Mouse (Mus musculus) kidney, adult 2 months (tissue): ENCODE measurements around the gene Ralgapa2. TPM values are rescaled to one million over a fixed set of nuclear protein-coding genes. Genes with fewer than 3 reads are reported as not detected.
A peak's percentile ranks its signal among the peaks of the same experiment; 100 is the strongest.

Experiments used
- DNase-seq: peaks from one replicate; pipeline ENCODE4 v3.0.0; 2021
- H3K27ac ChIP-seq: fragments of 200-500 bp; 2 replicates; pipeline ENCODE4 v1.5.1; 2012; ENCODE audit warnings: low read depth, low read length, control low read depth, inconsistent platforms; ENCODE audit not compliant: insufficient read depth
- H3K27me3 ChIP-seq: fragments of 200-500 bp; replicated peaks from 2 replicates; pipeline ENCODE4 v1.6.1; 2012; ENCODE audit warnings: mild to moderate bottlenecking, moderate library complexity, low read length, inconsistent platforms; ENCODE audit not compliant: control insufficient read depth, insufficient read depth
- H3K36me3 ChIP-seq: fragments of 200-500 bp; 2 replicates; pipeline ENCODE4 v1.6.1; 2012; ENCODE audit warnings: mild to moderate bottlenecking, moderate library complexity, low read length, inconsistent platforms; ENCODE audit not compliant: control insufficient read depth, insufficient read depth
- H3K4me1 ChIP-seq: fragments of 200-500 bp; 2 replicates; pipeline ENCODE4 v1.6.1; 2011; ENCODE audit warnings: low read length; ENCODE audit not compliant: control insufficient read depth, insufficient read depth
- H3K4me3 ChIP-seq: fragments of 200-500 bp; 2 replicates; pipeline ENCODE4 v1.5.1; 2011; ENCODE audit warnings: mild to moderate bottlenecking, low read depth, low read length, control low read depth; ENCODE audit not compliant: insufficient read depth
- CTCF ChIP-seq: fragments of 200-500 bp; conservative IDR thresholded peaks from 2 replicates; pipeline ENCODE4 v1.5.1; 2011; ENCODE audit warnings: low read depth, mild to moderate bottlenecking, control low read depth, low read length, moderate library complexity, mixed read lengths; ENCODE audit not compliant: insufficient read depth, insufficient read length
- POLR2A ChIP-seq: fragments of 200-500 bp; IDR thresholded peaks from one replicate; pipeline ENCODE4 v1.6.1; 2011; ENCODE audit warnings: low read depth, low read length, control low read depth
- WGBS: fragments of 180-500 bp; shearing (Covaris S2); methylation state at CpG from one replicate; pipeline ENCODE4 v1.1.7; 2018; 5-methylcytosine and 5-hydroxymethylcytosine counted together
- polyA plus RNA-seq: library from polyadenylated mRNA; depleted of rRNA; stranded (reverse); fragments of >200 nt; gene quantifications from 2 replicates; pipeline ENCODE4 v1.2.3, GENCODE M21; 2012

Ralgapa2 gene
- polyA plus RNA-seq, 1 experiment, result 15.8 TPM

GRCm38 (mm10) chr2:146387211-146387610, 124.9 kb downstream of the Ralgapa2 start:
- Histone ChIP-seq H3K27me3 (no peaks in the 10 kb centered on the region), H3K4me1 (no peaks in the 10 kb centered on the region), H3K36me3 (peaks cover 2% of the 10 kb centered on the region; the same call in 1 of the 2 replicates), H3K4me3 (no peak overlapping the region), H3K27ac (no peak overlapping the region)
- DNase-seq, result no peak
- no peak for TF ChIP-seq POLR2A
- TF ChIP-seq CTCF, result no peak
- 89% methylated on average over 2 of the region's 2 CpGs for WGBS

DNA sequence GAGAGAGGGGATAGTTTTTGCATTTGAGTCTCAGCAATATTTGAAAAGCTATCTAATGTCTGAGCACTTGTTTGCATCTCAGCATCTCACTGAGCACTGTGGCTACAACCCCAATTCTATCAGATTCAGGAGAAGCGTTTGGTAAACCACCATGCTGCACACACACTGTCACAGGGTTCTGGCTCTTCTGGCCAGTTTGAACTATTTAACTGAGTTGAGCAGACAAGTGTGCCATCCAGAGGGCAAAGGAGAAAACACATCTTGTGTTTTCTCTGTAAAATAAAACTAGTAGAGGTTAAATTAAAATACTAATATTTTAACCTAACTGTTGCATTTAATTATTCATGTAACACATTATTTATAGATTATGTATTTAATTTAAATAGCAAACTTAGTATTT, 127.6 kb downstream of the Ralgapa2 start:
- no peak for DNase-seq
- H3K27me3 ChIP-seq, result no peaks in the 10 kb centered on the region
- H3K27ac ChIP-seq, result no peak overlapping the region
- H3K4me3 ChIP-seq, result no peak overlapping the region
- H3K36me3 ChIP-seq, result no peaks in the 10 kb centered on the region; the same call in 1 of the 2 replicates
- WGBS, result 64% methylated on average over 1 of the region's 1 CpGs
- no peaks in the 10 kb centered on the region for H3K4me1 ChIP-seq
- 0 out of 2 replicates have a peak, but pooled peaks have one; percentile 10 for TF ChIP-seq CTCF
- no peak for TF ChIP-seq POLR2A

DNA sequence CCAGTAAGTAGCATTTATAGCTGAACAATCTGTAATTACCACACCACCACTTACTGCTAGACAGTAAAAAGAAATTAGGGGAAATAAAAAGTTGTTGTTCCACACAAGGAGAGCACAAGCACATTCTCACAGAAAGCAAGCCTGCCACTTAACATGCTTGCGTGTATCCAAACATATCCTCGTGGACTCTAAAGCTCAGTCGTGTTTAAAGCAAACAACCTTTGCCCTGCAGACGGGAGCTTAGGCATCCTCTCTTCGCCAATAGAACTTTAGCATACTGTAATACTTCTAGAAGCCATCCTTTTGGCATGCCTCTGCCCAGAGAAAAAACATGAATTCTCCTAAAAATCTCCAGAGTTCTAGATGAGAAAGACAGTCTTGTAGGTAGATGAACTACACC, 135.9 kb downstream of the Ralgapa2 start:
- H3K36me3 ChIP-seq, result no peaks in the 10 kb centered on the region
- H3K27ac ChIP-seq, result no peak overlapping the region
- 52% methylated on average over 5 of the region's 5 CpGs for WGBS
- DNase-seq, result no peak
- no peak overlapping the region for H3K4me3 ChIP-seq
- H3K27me3 ChIP-seq, result no peaks in the 10 kb centered on the region
- TF ChIP-seq CTCF, result no peak
- TF ChIP-seq POLR2A, result no peak
- no peaks in the 10 kb centered on the region for H3K4me1 ChIP-seq

DNA sequence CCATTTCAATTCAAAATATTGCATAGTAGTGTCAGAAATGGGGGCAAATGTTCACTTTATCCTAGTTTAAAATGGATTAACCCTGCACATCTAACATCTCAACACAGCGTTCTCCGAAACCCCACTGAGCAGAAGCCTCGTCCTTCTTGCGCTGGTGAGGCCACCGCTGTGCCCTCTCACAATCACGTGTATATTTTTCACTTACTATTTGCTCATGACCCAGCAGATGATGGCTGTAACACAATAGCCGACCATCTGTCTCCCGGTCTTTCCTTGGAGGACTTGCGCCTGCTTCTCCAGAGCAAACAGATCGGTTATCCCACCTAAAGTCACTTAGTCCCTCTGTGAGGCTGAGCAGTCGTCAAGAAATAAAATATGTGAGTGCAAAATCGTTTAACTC, 146.0 kb downstream of the Ralgapa2 start:
- H3K4me3 ChIP-seq, result no peak overlapping the region
- H3K27me3 ChIP-seq, result no peaks in the 10 kb centered on the region
- no peaks in the 10 kb centered on the region for H3K4me1 ChIP-seq
- H3K27ac ChIP-seq, result no peak overlapping the region
- H3K36me3 ChIP-seq, result no peaks in the 10 kb centered on the region
- TF ChIP-seq POLR2A (no peak), CTCF (no peak)
- DNase-seq, result no peak
- 54% methylated on average over 12 of the region's 12 CpGs for WGBS

GRCm38 (mm10) chr2:146365368-146365983, 146.7 kb downstream of the Ralgapa2 start:
- Histone ChIP-seq H3K27ac (no peak overlapping the region), H3K36me3 (no peaks in the 10 kb centered on the region), H3K4me1 (no peaks in the 10 kb centered on the region), H3K4me3 (no peak overlapping the region), H3K27me3 (no peaks in the 10 kb centered on the region)
- 73% methylated on average over 11 of the region's 11 CpGs for WGBS
- TF ChIP-seq POLR2A, result no peak
- no peak for TF ChIP-seq CTCF
- no peak for DNase-seq

GRCm38 (mm10) chr2:146363483-146363882, 148.7 kb downstream of the Ralgapa2 start:
- Histone ChIP-seq H3K27me3 (no peaks in the 10 kb centered on the region), H3K4me1 (no peaks in the 10 kb centered on the region), H3K4me3 (no peak overlapping the region), H3K27ac (no peak overlapping the region), H3K36me3 (no peaks in the 10 kb centered on the region; the same call in 1 of the 2 replicates)
- WGBS, result 91% methylated on average over 2 of the region's 2 CpGs
- no peak for TF ChIP-seq CTCF
- DNase-seq, result no peak

GRCm38 (mm10) chr2:146362932-146363331, 149.2 kb downstream of the Ralgapa2 start:
- no peaks in the 10 kb centered on the region; the same call in 1 of the 2 replicates for H3K36me3 ChIP-seq
- WGBS, result 92% methylated on average over 1 of the region's 1 CpGs
- TF ChIP-seq POLR2A (no peak), CTCF (no peak)
- no peak for DNase-seq
- no peaks in the 10 kb centered on the region for H3K27me3 ChIP-seq
- no peak overlapping the region for H3K4me3 ChIP-seq
- H3K4me1 ChIP-seq, result no peaks in the 10 kb centered on the region
- no peak overlapping the region for H3K27ac ChIP-seq
